Mouse (Mus musculus): ENCODE data around the gene 2310009B15Rik. TPM values are rescaled to one million over a fixed set of nuclear protein-coding genes. Genes with fewer than 3 reads are reported as not detected.
A peak's percentile ranks its signal among the peaks of the same experiment; 100 is the strongest.

The 2310009B15Rik gene
- polyA plus RNA-seq, 1 experiment from 2014 or later: 33.6 TPM

DNA sequence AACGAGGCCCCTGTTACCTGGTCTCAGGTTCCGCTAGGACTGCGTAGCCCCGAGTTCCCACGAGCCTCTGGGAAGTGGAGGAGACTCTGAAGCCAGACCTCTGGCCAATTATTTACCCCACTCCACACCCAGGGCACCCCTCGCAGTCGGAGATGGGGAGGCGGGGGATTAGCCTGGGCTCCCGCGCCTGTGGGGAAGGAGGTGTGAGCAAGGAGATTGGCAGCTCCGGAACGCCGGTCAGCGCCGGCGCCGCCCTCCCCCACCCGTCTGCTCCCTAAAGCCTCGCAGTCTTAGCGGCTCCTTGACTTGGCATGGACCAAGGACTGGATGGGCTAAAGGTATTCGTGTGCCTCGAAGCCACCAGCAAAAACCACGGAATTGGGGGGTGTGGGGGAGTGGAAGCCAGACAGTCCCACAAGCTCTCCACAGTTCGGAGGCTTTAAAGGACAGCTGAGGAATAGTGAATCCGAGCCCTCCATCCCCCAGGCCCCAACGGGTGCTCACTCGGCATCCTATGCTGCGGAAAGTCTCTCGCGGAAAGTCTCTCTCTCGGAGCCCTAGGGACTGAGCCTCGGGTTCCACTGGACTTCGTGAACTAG lies 8.0 kb downstream of the 2310009B15Rik start, which contains the start of gene Lhx9:
Gene Lhx9, minus strand, starts transcription at position 67 of the 599 bp plus-strand sequence.
- Histone ChIP-seq H3K9ac (peak within 1 kb of the TSS; percentile 59), H3K4me1 (peaks cover 17% of the 10 kb centered on the region), H3K4me3 (peak within 1 kb of the TSS; percentile 48), H3K36me3 (replicated peaks) (no peaks in the 10 kb centered on the region), H3K27me3 (replicated peaks) (peaks cover 25% of the 10 kb centered on the region), H3K27ac (peak within 1 kb of the TSS; percentile 90), H3K9me3 (no peaks in the 10 kb centered on the region), H3K4me2 (peak within 1 kb of the TSS; percentile 58)
- ATAC-seq (replicated peaks): peak; percentile 78
- WGBS: under 1% methylated on average over 33 of the region's 33 CpGs

DNA sequence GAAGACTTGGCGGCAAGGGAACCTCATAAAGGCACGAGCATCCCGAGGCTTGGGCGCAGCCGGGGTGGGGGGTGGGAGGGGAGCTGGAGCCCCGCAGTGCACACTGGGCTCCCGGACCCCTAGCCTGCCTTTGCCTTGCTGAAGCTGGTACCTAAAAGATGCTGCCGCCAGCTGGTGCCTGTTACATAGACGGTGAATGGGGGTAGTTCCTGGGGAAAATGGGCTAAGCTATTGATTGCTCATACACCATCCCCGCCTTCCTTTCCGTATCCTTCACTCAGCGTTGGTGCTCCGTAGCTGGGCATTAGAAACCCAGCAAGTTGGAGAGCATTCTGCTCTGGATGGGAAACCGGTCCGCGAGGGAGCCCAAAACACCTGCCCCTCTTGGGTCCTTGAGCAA lies 8.6 kb downstream of the 2310009B15Rik start:
- no peaks in the 10 kb centered on the region for H3K9me3 ChIP-seq
- peak overlapping the region; percentile 59 for H3K9ac ChIP-seq
- peak overlapping the region; percentile 48 for H3K4me3 ChIP-seq
- peak overlapping the region; percentile 88 for H3K27ac ChIP-seq
- peak overlapping the region; percentile 58 for H3K4me2 ChIP-seq
- H3K27me3 ChIP-seq (replicated peaks): peaks cover 25% of the 10 kb centered on the region
- H3K36me3 ChIP-seq (replicated peaks): no peaks in the 10 kb centered on the region
- peak; percentile 59 for ATAC-seq (replicated peaks)
- under 1% methylated on average over 16 of the region's 16 CpGs for WGBS
- H3K4me1 ChIP-seq: peaks cover 22% of the 10 kb centered on the region

DNA sequence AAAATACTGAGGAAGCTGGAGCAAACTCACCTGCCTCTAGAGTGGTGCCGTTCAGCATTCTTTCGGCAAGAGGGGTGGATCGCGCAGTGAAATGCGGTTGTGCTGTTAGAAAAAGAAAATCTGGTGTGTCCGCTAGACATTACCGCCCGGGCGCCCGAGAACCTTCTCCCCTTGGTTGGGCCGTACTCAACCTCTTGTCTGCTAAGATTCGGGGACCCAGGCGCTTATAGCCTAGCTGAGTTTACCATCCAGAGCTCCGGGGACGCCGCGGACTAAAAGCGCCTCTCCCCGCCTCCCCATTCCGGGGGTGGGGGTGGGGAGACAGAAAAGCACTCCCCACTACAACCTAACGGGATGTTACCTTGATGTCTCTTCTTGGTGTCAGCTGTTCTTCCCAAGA lies 9.5 kb downstream of the 2310009B15Rik start:
- no peak for ATAC-seq (replicated peaks)

DNA sequence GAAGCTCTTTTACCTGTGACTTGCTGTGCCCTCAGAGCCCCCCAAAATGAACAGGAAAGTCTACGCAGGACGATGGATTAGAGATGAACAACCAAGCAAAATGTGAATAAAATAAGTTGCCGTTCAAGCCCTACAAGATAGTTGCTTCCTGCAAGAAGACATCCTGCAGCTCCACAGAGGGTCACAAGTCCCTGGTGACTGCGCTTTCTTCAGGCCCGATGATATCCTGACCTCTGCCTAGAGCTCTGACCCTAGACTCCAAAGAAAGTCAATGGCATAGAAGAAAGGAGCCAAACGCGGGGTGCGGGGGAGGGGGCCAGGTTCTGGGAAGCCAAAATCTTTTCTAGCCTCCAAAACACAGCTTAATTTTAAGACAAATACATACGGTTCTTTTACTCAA lies 10.1 kb downstream of the 2310009B15Rik start:
- H3K36me3 ChIP-seq (replicated peaks): no peaks in the 10 kb centered on the region
- H3K27ac ChIP-seq: peak overlapping the region; percentile 90
- 2% methylated on average over 9 of the region's 9 CpGs for WGBS
- H3K9me3 ChIP-seq: no peaks in the 10 kb centered on the region
- peaks cover 25% of the 10 kb centered on the region for H3K4me1 ChIP-seq
- H3K4me2 ChIP-seq: peak overlapping the region; percentile 45
- peak overlapping the region; percentile 48 for H3K4me3 ChIP-seq
- ATAC-seq (replicated peaks): no peak
- H3K27me3 ChIP-seq (replicated peaks): peaks cover 25% of the 10 kb centered on the region
- H3K9ac ChIP-seq: peak overlapping the region; percentile 55

More for the DNA sequence above, 9.5 kb downstream of the 2310009B15Rik start:
- peak overlapping the region; percentile 58 for H3K9ac ChIP-seq
- H3K36me3 ChIP-seq (replicated peaks): no peaks in the 10 kb centered on the region
- peak overlapping the region; percentile 90 for H3K27ac ChIP-seq
- peak overlapping the region; percentile 48 for H3K4me3 ChIP-seq
- H3K9me3 ChIP-seq: no peaks in the 10 kb centered on the region
- peak overlapping the region; percentile 45 for H3K4me2 ChIP-seq
- under 1% methylated on average over 21 of the region's 21 CpGs for WGBS
- H3K4me1 ChIP-seq: peaks cover 22% of the 10 kb centered on the region
- peaks cover 25% of the 10 kb centered on the region for H3K27me3 ChIP-seq (replicated peaks)

DNA sequence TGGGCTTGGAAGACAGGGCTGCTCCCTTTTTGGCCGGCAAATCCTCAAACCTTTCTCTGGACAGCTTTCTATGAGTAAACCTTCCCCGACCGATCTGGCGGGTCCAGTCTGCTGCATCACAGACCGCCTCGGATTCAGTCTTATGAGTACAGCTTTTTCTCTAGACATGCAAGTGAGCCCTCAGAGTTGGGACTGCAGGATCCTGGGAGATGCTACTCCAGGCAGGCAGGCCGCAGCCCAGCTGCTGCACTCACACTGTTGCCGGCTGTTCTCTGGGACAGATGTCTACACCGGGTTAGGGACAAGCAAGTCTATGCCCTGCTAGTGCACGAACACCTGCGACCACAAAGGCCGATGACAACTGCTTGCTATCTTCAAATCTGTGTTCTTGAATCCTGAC lies 10.5 kb downstream of the 2310009B15Rik start:
- Histone ChIP-seq H3K4me2 (peak overlapping the region; percentile 45), H3K27me3 (replicated peaks) (peaks cover 25% of the 10 kb centered on the region), H3K27ac (peak overlapping the region; percentile 90), H3K36me3 (replicated peaks) (no peaks in the 10 kb centered on the region), H3K9ac (peak overlapping the region; percentile 55), H3K4me1 (peaks cover 30% of the 10 kb centered on the region), H3K4me3 (peak overlapping the region; percentile 48), H3K9me3 (no peaks in the 10 kb centered on the region)
- no peak for ATAC-seq (replicated peaks)
- WGBS: 5% methylated on average over 12 of the region's 12 CpGs

DNA sequence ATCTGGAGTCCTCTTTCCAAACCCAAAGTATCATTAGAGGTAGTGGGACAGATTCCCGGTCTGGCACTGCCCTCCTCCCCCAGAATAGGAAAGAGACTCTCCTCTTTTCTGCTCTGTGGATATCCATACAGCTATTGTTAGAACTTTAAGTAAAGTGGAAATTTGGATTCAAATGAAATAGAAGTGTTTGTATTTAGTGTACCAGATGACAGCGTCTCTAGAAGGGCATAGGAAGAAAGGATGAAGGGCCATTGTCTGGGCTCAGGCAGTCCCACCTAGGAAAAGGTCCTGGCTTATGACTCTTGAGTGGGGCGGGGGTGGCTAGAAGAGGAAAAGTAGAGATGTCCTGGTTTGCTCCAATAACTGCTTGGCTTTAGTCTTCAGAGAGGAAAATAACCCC lies 11.2 kb downstream of the 2310009B15Rik start:
- Histone ChIP-seq H3K27ac (peak overlapping the region; percentile 90), H3K9ac (peak overlapping the region; percentile 55), H3K36me3 (replicated peaks) (no peaks in the 10 kb centered on the region), H3K9me3 (no peaks in the 10 kb centered on the region), H3K4me2 (peak overlapping the region; percentile 45), H3K27me3 (replicated peaks) (peaks cover 25% of the 10 kb centered on the region), H3K4me1 (peaks cover 31% of the 10 kb centered on the region), H3K4me3 (peak overlapping the region; percentile 48)
- no peak for ATAC-seq (replicated peaks)
- WGBS: 11% methylated on average over 3 of the region's 3 CpGs

DNA sequence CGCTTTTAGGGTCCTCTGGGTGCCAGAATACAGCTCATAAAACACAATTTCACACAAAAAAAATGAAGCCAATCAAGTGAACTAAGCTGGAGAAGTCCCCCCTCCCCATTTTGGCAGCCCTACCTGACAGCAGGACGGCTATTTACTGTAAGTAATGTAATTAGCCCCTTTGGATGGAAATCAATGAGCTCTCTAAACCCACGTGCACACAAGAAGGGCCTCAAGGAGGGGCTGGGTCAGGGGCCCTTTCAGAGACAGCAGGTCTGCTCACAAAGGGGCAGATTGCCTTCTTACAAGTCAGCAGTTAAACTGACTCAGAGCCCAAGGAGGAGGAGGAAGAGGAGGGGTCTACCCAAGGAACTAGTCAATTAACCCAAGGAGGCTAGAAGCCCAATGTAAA lies 12.5 kb downstream of the 2310009B15Rik start:
- Histone ChIP-seq H3K4me3 (peak overlapping the region; percentile 48), H3K4me1 (peaks cover 31% of the 10 kb centered on the region), H3K9ac (peak overlapping the region; percentile 65), H3K9me3 (no peaks in the 10 kb centered on the region), H3K36me3 (replicated peaks) (no peaks in the 10 kb centered on the region), H3K27me3 (replicated peaks) (peaks cover 22% of the 10 kb centered on the region), H3K4me2 (peak overlapping the region; percentile 45), H3K27ac (peak overlapping the region; percentile 90)
- WGBS: 4% methylated on average over 3 of the region's 3 CpGs
- ATAC-seq (replicated peaks): no peak

DNA sequence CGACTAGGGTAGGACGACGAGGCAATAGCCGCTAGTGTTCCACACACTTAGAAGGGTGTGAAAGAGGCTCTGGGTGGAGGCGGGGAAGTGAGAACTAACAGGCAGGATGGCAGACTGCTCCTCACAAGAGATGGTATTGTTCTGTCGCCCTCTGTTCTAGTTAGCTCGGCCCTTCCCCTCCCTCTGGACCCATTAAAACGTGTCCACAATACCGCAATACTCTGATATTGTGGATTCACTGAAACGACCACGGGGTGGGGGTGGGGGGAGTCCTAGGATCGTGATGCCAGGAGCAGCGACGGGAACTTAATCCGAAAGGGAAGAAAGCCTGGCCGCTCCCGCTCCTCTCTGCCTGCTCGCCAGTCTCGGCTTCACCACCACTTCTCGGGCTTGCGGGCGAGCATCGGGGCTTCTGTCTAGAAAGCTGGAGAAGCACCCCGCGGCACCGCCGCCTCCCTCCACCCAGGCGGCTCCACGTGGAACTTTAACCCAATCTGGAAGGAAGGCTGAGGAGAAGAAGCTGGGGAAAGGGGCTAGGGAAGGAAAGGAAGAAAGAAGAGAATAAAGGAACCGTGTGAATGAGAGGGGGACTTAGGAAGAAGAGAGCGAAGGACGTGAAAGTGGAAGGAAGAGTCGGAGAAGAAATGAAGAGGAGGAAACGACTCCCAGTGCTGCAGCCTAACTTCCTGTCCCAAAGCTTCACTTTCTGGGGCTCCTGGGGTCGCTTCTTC lies 13.1 kb downstream of the 2310009B15Rik start:
- Histone ChIP-seq H3K36me3 (replicated peaks) (no peaks in the 10 kb centered on the region), H3K4me2 (peak overlapping the region; percentile 45), H3K9ac (peak overlapping the region; percentile 65), H3K9me3 (no peaks in the 10 kb centered on the region), H3K27me3 (replicated peaks) (peaks cover 22% of the 10 kb centered on the region), H3K4me3 (peak overlapping the region; percentile 48), H3K4me1 (peaks cover 25% of the 10 kb centered on the region), H3K27ac (peak overlapping the region; percentile 90)
- under 1% methylated on average over 35 of the region's 35 CpGs for WGBS
- ATAC-seq (replicated peaks): 0 out of 2 replicates have a peak, but pooled peaks have one; percentile 5

DNA sequence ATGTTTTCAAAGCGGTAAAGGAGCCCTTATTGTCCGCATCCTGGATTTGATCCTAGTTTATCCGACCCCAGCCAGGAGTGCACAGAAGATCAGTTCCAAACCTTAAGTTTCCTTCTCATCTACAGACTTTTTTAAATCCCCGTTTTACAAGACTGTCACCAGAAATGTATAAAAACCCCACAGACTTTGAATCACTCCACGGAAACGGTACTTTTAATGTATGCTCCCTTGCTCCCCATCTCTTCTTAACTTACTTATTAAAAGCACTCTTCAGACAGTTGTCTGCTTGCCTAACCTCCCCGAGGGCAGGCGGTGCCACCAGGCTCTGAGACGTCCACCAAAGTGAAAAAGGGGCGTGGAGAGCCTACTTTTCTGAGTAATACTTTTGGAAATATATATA lies 13.9 kb downstream of the 2310009B15Rik start:
- H3K27me3 ChIP-seq (replicated peaks): peaks cover 23% of the 10 kb centered on the region
- H3K27ac ChIP-seq: peak overlapping the region; percentile 90
- no peak for ATAC-seq (replicated peaks)
- peak overlapping the region; percentile 45 for H3K4me2 ChIP-seq
- H3K9ac ChIP-seq: peak overlapping the region; percentile 65; the same call in 1 of the 2 replicates
- peak overlapping the region; percentile 48 for H3K4me3 ChIP-seq
- no peaks in the 10 kb centered on the region for H3K36me3 ChIP-seq (replicated peaks)
- H3K4me1 ChIP-seq: peaks cover 17% of the 10 kb centered on the region; the same call in 1 of the 2 replicates
- no peaks in the 10 kb centered on the region for H3K9me3 ChIP-seq
- 2% methylated on average over 10 of the region's 10 CpGs for WGBS

DNA sequence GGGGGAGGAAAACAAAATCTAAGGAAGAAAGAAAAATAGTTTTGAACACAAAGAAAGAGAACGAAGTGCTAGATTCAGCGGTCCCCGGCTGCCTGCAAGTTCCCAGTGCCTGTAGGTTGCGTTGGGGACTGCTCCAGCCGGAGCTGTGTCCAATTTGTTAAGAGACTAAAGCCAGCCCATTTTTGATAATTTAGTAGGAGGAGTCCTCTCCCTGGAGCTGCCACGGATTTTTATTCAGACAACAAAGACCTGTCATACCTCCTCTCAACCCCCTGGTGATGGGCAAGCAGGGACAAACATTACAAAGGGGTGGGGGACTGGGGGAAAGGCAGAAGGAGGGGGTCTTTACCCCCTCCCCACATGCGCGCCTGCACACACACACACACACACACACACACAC lies 14.3 kb downstream of the 2310009B15Rik start:
- Histone ChIP-seq H3K4me3 (peak overlapping the region; percentile 48), H3K9ac (peak overlapping the region; percentile 65; the same call in 1 of the 2 replicates), H3K27me3 (replicated peaks) (peaks cover 27% of the 10 kb centered on the region), H3K4me2 (peak overlapping the region; percentile 45), H3K36me3 (replicated peaks) (no peaks in the 10 kb centered on the region), H3K27ac (peak overlapping the region; percentile 90), H3K9me3 (no peaks in the 10 kb centered on the region), H3K4me1 (peaks cover 17% of the 10 kb centered on the region; the same call in 1 of the 2 replicates)
- ATAC-seq (replicated peaks): peak; percentile 81
- WGBS: under 1% methylated on average over 8 of the region's 8 CpGs

DNA sequence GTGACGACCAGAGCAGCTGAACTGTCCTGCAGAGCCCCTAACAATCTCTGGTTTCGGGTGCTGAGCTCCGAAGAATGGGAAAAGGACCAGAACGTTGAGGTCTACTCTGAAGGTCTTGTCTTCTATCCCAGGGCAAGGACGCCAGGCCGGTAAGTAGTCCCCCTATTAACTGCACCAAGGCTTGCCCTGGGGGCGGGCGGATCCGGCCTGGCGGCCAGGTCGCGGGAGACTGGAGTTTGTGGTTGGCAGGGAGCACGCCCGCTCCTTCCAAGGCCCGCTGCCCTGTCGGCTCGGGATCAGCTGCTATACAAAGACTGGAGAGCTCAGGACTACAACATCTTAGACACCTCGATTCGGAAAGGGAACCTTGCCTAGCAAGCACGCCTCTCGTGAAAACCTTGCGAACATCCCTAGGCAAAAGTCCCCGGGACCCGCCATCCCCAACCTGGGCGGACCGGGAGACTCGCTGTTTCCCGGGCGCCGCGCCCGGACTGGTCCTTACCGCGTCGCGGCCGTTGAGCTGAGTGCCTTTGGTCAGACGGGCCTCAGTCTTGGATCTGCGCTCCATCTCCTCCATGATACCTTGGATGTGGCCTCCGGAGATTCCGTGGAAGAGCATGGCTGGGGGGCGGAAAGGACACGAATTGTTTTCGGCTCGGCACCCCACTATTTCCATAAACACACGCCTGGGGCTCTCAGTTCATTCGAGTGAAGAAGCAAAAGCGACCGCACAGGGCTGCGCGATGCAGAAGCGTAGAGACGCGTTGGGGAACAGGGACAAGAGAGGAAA lies 15.2 kb downstream of the 2310009B15Rik start:
- H3K4me1 ChIP-seq: peaks cover 15% of the 10 kb centered on the region; the same call in 1 of the 2 replicates
- no peak; the same call in 1 of the 2 replicates for ATAC-seq (replicated peaks)
- H3K27ac ChIP-seq: peak overlapping the region; percentile 90
- H3K9ac ChIP-seq: peak overlapping the region; percentile 65
- H3K9me3 ChIP-seq: no peaks in the 10 kb centered on the region
- H3K36me3 ChIP-seq (replicated peaks): no peaks in the 10 kb centered on the region
- H3K4me3 ChIP-seq: peak overlapping the region; percentile 48
- H3K4me2 ChIP-seq: peak overlapping the region; percentile 45
- peaks cover 33% of the 10 kb centered on the region for H3K27me3 ChIP-seq (replicated peaks)
- WGBS: 1% methylated on average over 54 of the region's 54 CpGs
